Mouse (Mus musculus) gastrocnemius, adult 2 months (tissue): ENCODE results near the gene Csrp2. TPM values are rescaled to one million over a fixed set of nuclear protein-coding genes. Genes with fewer than 3 reads are reported as not detected.

Source experiments
- DNase-seq: peaks from one replicate; pipeline ENCODE4 v3.0.0; 2022
- H3K27ac ChIP-seq: fragments of 200-600 bp; 2 replicates; pipeline ENCODE4 v1.8.1; 2022; ENCODE audit warnings: mild to moderate bottlenecking
- H3K4me3 ChIP-seq: fragments of 200-600 bp; 2 replicates; pipeline ENCODE4 v1.8.1; 2022; ENCODE audit warnings: mild to moderate bottlenecking, moderate library complexity
- CTCF ChIP-seq: fragments of 200-600 bp; IDR thresholded peaks from 2 replicates; pipeline ENCODE4 v1.8.1; 2022; ENCODE audit warnings: antibody characterized with exemption, mild to moderate bottlenecking, moderate library complexity
- intact Hi-C: fragments of 180-260 bp; cut with DNase I; formaldehyde crosslinking; loops from one replicate; pipeline ENCODE4 v1.15.1; 2025
- total RNA-seq, 2 experiments: library from RNA; stranded (reverse); gene quantifications; 2 replicates each; pipeline ENCODE4 v1.2.3; 2021

The Csrp2 gene
- total RNA-seq, 2 experiments from 2014 or later, result 4.1 to 6.2 TPM

- DNase-seq, result no peak
- no peak for TF ChIP-seq CTCF
- H3K27ac ChIP-seq, result no peak overlapping the region
- no peak overlapping the region for H3K4me3 ChIP-seq
- intact Hi-C loops, result no loop called here
Observed at GRCm38 (mm10) chr10:110959781-110960180, 40.2 kb downstream of the Csrp2 start.

DNA sequence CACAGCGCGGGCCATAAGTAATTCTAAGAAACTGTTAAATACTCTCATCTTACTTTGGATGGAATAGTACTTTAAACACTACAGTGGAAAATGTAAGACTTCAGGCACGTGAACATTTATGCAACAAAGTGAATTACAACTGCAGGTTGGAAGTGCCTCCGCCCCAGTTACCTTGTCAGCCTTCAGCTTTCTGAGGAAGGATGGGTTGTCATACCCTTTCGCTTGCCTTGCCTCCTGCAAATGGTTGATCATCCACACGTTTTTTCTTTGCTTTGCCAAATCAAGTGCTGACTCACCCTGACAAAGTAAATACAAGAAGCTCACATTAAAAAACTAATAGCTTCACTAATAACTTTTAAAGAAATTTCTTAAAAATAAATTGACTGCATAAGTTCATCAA is 41.3 kb downstream of the Csrp2 start:
- intact Hi-C loops, result no loop called here
- TF ChIP-seq CTCF, result no peak
- H3K4me3 ChIP-seq, result no peak overlapping the region

GRCm38 (mm10) chr10:110962172-110962571 is 42.6 kb downstream of the Csrp2 start:
- no peak for DNase-seq
- intact Hi-C loops, result no loop called here
- Histone ChIP-seq H3K27ac (no peak overlapping the region), H3K4me3 (no peak overlapping the region)
- TF ChIP-seq CTCF, result peak; percentile 57

More for the DNA sequence above, 41.3 kb downstream of the Csrp2 start:
- no peak overlapping the region for H3K27ac ChIP-seq
- DNase-seq, result no peak

GRCm38 (mm10) chr10:110971044-110971443 is 51.5 kb downstream of the Csrp2 start:
- TF ChIP-seq CTCF, result no peak
- DNase-seq, result no peak
- intact Hi-C loops, result no loop called here
- Histone ChIP-seq H3K27ac (no peak overlapping the region), H3K4me3 (no peak overlapping the region)

DNA sequence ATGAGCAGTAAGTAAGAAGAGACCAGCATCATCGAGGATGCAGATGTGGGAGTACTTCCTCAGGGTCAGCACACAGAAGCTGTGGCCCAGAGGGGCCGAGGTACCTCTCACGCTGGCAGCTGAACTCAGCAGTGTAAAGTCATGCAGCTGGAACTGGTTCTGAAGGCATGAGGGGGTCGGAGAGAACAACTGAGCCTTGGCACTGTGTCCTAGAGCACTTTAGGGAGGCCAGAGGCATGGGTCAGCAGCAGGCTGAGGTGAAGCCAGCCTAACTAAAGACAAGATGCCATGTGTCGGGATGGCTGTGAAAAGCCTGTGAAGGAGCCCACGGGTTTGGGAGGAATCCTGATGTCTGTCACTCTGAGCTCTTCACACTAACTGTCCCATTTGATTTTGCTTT is 51.9 kb downstream of the Csrp2 start:
- no peak for TF ChIP-seq CTCF
- intact Hi-C loops, result no loop called here
- Histone ChIP-seq H3K27ac (no peak overlapping the region), H3K4me3 (no peak overlapping the region)
- DNase-seq, result no peak

DNA sequence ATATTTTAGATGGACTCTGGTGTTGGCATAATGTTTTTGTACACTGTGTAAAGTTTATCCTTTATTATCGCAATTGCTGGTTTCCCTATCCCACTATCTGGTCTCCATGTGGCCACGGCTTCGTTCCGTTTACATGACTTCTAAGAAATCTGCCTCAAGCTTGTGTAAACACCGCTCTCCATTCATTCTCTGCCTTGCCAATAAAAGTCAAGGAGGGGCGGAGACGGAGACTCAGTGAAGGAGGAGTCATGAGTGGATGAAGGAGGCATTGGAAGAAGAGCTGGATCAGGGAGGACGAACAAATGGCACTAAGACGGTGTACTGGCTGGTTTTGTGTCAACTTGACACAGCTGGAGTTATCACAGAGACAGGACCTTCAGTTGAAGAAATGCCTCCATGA is 52.4 kb downstream of the Csrp2 start:
- DNase-seq, result no peak
- intact Hi-C loops, result no loop called here
- no peak overlapping the region for H3K4me3 ChIP-seq
- TF ChIP-seq CTCF, result no peak
- H3K27ac ChIP-seq, result no peak overlapping the region

GRCm38 (mm10) chr10:110974463-110974862 is 54.9 kb downstream of the Csrp2 start:
- peak; percentile 75 for TF ChIP-seq CTCF
- no peak overlapping the region for H3K4me3 ChIP-seq
- DNase-seq, result peak; percentile 63
- H3K27ac ChIP-seq, result no peak overlapping the region
- intact Hi-C loops, result no loop called here

DNA sequence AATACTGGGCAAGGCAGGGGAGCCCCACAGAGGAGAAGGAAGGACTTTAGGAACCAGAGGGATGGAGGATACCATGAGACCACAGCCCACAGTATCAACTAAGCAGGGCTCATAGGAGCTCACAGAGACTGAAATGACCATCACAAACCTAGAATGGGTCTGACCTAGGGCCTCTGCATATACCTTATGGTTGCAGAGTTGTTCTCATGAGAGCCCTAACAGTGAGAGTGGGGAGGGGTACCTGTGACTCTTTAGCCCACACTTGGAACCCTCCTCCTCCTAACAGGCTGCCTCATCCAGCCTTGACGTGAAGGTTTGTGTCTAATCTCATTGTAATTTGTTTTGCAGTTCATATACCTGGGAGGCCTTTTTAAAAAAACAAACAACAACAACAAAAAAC is 55.3 kb downstream of the Csrp2 start:
- TF ChIP-seq CTCF, result no peak
- intact Hi-C loops, result no loop called here
- Histone ChIP-seq H3K27ac (no peak overlapping the region), H3K4me3 (no peak overlapping the region)
- no peak for DNase-seq

DNA sequence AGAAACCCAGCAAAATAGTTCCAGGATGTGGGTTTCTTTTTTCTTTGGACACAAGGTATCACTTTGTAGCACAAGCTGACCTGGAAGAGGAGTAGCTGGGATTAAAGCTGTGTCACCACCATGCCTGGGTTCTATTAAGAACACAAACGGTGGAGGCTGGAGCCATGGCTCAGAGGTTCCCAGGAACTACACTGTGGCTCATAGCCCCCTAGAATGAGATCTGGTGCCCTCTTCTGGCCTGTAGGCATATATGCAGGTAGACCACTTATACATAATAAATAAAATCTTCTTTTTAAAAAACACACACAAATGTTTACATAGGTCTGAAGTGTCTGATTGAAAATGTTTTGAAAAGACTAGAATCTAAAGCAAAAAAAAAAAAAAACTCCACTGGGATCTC is 56.5 kb downstream of the Csrp2 start:
- intact Hi-C loops, result loop anchor here (2.0 kb wide), 1 partner anchor 181 kb away; no protein-coding TSS in a partner anchor
- peak; percentile 34 for DNase-seq
- peak; percentile 85 for TF ChIP-seq CTCF
- no peak overlapping the region for H3K4me3 ChIP-seq
- no peak overlapping the region for H3K27ac ChIP-seq

DNA sequence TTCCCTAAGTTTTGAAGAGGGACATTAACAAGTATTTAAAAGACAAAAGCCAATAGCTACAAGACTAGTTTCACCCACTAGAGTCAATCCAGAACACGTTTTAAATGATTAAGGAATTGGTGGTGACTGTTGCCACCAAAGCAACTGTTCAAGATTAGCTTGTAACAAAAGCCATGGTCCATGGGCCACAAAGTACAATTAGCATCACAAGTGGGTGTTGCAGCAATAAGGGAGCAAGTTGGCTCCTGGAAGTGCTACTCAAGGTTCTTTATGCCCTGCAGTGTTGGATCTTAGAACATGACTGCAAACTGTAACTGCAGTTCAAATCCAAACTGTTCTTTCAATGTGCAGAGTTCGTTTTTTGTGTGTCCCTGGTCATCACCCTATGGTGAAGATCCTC is 57.8 kb downstream of the Csrp2 start:
- Histone ChIP-seq H3K27ac (no peak overlapping the region), H3K4me3 (no peak overlapping the region)
- DNase-seq, result no peak
- intact Hi-C loops, result loop anchor here (2.0 kb wide), 1 partner anchor 183 kb away; no protein-coding TSS in a partner anchor
- no peak for TF ChIP-seq CTCF

DNA sequence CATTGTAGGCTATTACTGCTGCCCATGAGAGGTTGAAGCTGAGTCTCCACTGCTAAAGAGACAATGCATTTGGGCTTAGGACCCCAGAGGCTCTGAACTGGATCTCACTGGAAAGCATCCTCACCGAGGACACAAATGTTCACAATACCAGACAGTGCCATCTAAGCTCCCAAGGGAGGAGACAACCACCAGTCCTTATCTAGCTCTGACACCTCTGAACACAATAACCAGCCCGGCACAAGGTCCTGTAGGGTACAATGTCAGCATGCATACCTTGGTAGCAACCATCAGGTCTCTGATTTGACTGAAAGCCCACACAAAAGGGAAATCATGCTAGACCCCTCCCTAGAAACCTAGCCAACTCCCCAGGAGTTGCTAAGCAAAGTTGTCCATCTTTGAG is 59.8 kb downstream of the Csrp2 start:
- Histone ChIP-seq H3K4me3 (no peak overlapping the region), H3K27ac (no peak overlapping the region)
- no peak for TF ChIP-seq CTCF
- DNase-seq, result no peak
- intact Hi-C loops, result no loop called here

GRCm38 (mm10) chr10:110980441-110980840 is 60.9 kb downstream of the Csrp2 start:
- no peak for DNase-seq
- H3K27ac ChIP-seq, result no peak overlapping the region
- no peak overlapping the region for H3K4me3 ChIP-seq
- intact Hi-C loops, result no loop called here
- TF ChIP-seq CTCF, result no peak

DNA sequence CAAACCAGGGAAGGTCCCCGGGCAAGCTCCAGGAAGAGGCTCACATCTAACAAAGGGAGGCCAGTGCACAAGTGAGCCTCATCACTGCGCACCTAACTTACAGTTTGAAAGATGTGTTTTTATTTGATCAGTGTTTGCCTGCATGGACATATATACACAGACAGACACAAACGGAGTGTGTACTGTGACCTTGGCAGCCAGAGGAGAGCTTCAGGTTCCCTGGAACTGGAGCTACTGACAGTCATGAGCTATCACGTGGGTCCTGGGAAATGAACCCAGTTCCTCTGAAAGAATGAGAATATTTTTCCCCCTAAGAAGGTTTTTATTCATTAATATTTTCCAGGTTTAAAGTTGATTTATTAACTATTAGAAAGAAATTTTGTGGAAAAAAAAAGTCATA is 63.2 kb downstream of the Csrp2 start:
- no peak overlapping the region for H3K4me3 ChIP-seq
- peak; percentile 50 for DNase-seq
- intact Hi-C loops, result no loop called here
- no peak for TF ChIP-seq CTCF
- peak overlapping the region; percentile 68 for H3K27ac ChIP-seq

DNA sequence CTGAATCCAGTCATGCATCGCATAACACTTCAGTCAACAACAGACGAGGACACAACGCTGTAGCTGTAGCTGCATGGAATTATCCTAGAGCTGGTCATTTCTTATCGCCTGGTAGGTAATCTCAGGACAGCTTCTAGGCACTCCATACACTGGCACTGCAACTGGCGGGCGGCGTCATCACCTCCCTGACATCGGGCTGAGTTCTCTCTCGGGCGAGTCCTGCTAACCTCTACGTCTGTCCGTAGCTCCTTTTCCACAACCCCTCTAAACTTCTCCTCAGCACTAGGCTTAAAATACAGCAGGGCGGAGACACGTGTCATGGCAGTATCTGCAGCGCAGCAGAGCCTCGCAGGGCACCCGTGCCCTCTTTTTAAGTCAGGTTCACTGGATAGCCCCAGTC is 67.1 kb downstream of the Csrp2 start:
- H3K27ac ChIP-seq, result peak overlapping the region; percentile 75
- DNase-seq, result no peak
- intact Hi-C loops, result no loop called here
- no peak for TF ChIP-seq CTCF
- H3K4me3 ChIP-seq, result peak overlapping the region; percentile 19; the same call in 1 of the 2 replicates

Other genes starting within 250 kb of the Csrp2 start
- under 1 TPM; 0.43 to 0.73 TPM for gene E2f7, start 174.3 kb upstream of the Csrp2 start, total RNA-seq
- gene Zdhhc17, start 90.4 kb downstream of the Csrp2 start, total RNA-seq, result 10 to 100 TPM; 21.3 to 24.0 TPM
- gene Osbpl8, start 245.0 kb downstream of the Csrp2 start, total RNA-seq, result 10 to 100 TPM; 13.6 to 15.6 TPM